Mouse (Mus musculus): ENCODE data around the gene Zbtb46. TPM values are rescaled to one million over a fixed set of nuclear protein-coding genes. Genes with fewer than 3 reads are reported as not detected.

Zbtb46 gene
- polyA plus RNA-seq, 1 experiment: 4.8 TPM

DNA sequence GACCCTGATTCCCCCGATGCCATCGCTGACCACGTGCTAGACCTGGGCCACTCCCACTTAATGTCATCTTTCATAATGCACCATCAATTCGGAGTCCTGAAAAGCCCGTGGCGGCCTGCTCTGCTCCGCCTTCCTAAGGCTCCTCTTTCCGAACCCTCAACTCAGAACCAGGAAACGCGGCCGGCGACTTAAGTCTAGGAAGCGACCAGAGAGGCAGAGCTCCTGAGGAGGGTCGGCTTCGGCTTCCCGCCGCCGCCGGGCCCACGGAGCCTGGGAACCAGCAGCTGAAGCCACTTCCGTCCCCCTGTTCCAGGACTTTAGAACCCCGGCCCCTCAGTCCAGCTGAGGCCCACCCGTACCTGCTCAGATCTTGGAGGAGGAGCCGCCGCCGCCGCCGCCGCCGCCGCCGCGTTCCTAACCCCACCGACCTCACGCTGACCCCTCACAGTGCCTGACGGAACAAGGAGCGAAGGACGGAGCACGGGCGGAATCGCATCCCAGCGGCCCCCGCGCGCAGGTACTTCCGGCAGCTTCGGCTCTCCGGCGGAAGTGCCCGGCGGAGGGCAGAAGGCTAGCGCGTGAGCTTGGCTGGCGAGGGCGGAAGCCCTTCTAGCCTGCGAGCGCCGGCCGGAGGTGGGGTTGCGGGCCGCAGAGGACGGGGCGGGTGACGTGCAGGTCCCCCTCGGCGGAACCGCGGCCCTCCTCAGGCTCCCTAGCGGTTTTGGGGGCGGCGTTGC, 94.2 kb downstream of the Zbtb46 start, which contains the start of the genes Zgpat and Arfrp1:
Gene Zgpat, plus strand, starts transcription at position 69 of the 737 bp plus-strand sequence.
Gene Arfrp1, minus strand, starts transcription at position 545 of the 737 bp plus-strand sequence.
- WGBS: 1% methylated on average over 71 of the region's 71 CpGs
- Histone ChIP-seq H3K27me3 (ENCODE audit: control insufficient read depth, insufficient read depth, low read length) (no peaks in the 10 kb centered on the region), H3K27ac (ENCODE audit: control insufficient read depth, insufficient read depth, low read length) (peak within 1 kb of the TSS; percentile 30), H3K4me3 (ENCODE audit: control insufficient read depth, insufficient read depth, low read length) (peak within 1 kb of the TSS; percentile 84), H3K4me1 (replicated peaks; ENCODE audit: control insufficient read depth, insufficient read depth, low read length) (peaks cover 10% of the 10 kb centered on the region), H3K36me3 (ENCODE audit: control insufficient read depth, insufficient read depth, low read length) (peaks cover 14% of the 10 kb centered on the region)
- TF ChIP-seq POLR2A (IDR thresholded peaks at IDR 0.05; ENCODE audit: control insufficient read depth, extremely low read depth, insufficient read depth, low read length, poor library complexity) (peak; percentile 61; the same call in 1 of the 2 replicates), CTCF (IDR thresholded peaks at IDR 0.05; ENCODE audit: borderline replicate concordance, control insufficient read depth, extremely low read depth, insufficient read depth, low read length, poor library complexity) (peak; percentile 58; the same call in 1 of the 2 replicates)
- DNase-seq: peak; percentile 86

DNA sequence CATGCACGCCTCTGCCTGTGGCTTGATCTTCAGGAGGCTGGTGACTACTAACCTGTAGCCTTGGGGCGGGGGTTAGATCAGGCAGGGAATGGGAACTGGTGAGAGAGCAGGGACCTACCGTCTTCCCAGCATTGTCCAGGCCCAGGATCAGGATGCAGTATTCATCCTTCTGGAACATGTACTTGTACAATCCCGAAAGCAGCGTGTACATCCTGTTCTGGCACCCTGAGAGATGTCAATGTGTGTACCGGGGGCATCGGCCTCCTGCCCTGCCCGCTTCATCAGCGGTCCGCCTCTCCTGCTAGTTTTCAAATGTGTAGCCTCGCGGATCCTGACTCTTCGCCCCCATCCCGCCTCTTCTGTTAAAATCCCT, 94.8 kb downstream of the Zbtb46 start:
- Histone ChIP-seq H3K27ac (ENCODE audit: control insufficient read depth, insufficient read depth, low read length) (no peak overlapping the region), H3K36me3 (ENCODE audit: control insufficient read depth, insufficient read depth, low read length) (peaks cover 16% of the 10 kb centered on the region), H3K27me3 (ENCODE audit: control insufficient read depth, insufficient read depth, low read length) (no peaks in the 10 kb centered on the region), H3K4me3 (ENCODE audit: control insufficient read depth, insufficient read depth, low read length) (peak overlapping the region; percentile 84), H3K4me1 (replicated peaks; ENCODE audit: control insufficient read depth, insufficient read depth, low read length) (peaks cover 10% of the 10 kb centered on the region)
- no peak for DNase-seq
- TF ChIP-seq CTCF (IDR thresholded peaks at IDR 0.05; ENCODE audit: borderline replicate concordance, control insufficient read depth, extremely low read depth, insufficient read depth, low read length, poor library complexity): no peak
- TF ChIP-seq POLR2A (IDR thresholded peaks at IDR 0.05; ENCODE audit: control insufficient read depth, extremely low read depth, insufficient read depth, low read length, poor library complexity): no peak
- WGBS: 8% methylated on average over 14 of the region's 14 CpGs

DNA sequence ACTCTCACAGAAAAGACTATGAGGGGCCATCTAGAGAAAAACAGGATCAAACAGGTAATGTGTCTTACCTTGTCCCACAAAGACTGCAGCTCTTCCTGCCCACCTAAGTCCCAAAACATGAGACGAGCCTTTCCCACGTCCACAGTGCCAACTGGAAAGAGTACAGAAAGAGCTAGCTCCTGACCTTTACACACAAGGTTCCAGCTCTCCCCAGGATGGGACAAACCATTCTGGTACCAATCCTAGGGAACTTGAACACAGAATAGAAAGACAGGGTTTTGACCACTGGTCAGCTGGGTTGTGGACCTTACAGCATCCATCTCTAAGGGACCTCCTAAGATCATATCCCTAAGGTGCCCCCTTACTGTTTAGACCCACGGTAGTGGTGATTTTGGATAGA, 95.3 kb downstream of the Zbtb46 start:
- H3K27me3 ChIP-seq (ENCODE audit: control insufficient read depth, insufficient read depth, low read length): no peaks in the 10 kb centered on the region
- no peak for DNase-seq
- WGBS: 87% methylated on average over 3 of the region's 3 CpGs
- peaks cover 10% of the 10 kb centered on the region for H3K4me1 ChIP-seq (replicated peaks; ENCODE audit: control insufficient read depth, insufficient read depth, low read length)
- H3K4me3 ChIP-seq (ENCODE audit: control insufficient read depth, insufficient read depth, low read length): no peak overlapping the region
- peaks cover 21% of the 10 kb centered on the region for H3K36me3 ChIP-seq (ENCODE audit: control insufficient read depth, insufficient read depth, low read length)
- TF ChIP-seq POLR2A (IDR thresholded peaks at IDR 0.05; ENCODE audit: control insufficient read depth, extremely low read depth, insufficient read depth, low read length, poor library complexity) (no peak), CTCF (IDR thresholded peaks at IDR 0.05; ENCODE audit: borderline replicate concordance, control insufficient read depth, extremely low read depth, insufficient read depth, low read length, poor library complexity) (no peak)
- H3K27ac ChIP-seq (ENCODE audit: control insufficient read depth, insufficient read depth, low read length): no peak overlapping the region

DNA sequence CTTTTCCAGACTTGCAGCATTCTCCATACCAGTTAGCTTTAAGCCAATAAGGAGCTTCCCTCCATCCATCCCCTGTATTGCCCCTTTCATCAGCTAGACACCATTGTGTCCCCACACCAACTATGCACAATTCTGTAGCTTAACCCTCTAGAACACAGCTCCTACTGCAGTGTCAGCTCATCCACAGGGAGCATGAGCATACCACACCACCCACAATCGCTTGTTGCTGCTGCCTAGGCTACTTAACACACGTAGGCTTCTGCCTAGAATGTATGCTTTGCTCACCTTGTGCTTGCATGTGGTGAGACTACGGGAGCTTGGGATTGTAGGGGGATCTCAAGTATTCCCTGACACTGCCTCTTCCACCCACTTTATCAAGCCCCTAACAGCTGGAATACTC, 102.4 kb downstream of the Zbtb46 start:
- peaks cover 48% of the 10 kb centered on the region for H3K36me3 ChIP-seq (ENCODE audit: control insufficient read depth, insufficient read depth, low read length)
- no peak overlapping the region for H3K4me3 ChIP-seq (ENCODE audit: control insufficient read depth, insufficient read depth, low read length)
- H3K27ac ChIP-seq (ENCODE audit: control insufficient read depth, insufficient read depth, low read length): no peak overlapping the region
- H3K27me3 ChIP-seq (ENCODE audit: control insufficient read depth, insufficient read depth, low read length): no peaks in the 10 kb centered on the region
- WGBS: 97% methylated on average over 3 of the region's 3 CpGs
- DNase-seq: no peak
- no peak for TF ChIP-seq CTCF (IDR thresholded peaks at IDR 0.05; ENCODE audit: borderline replicate concordance, control insufficient read depth, extremely low read depth, insufficient read depth, low read length, poor library complexity)
- no peak for TF ChIP-seq POLR2A (IDR thresholded peaks at IDR 0.05; ENCODE audit: control insufficient read depth, extremely low read depth, insufficient read depth, low read length, poor library complexity)
- no peaks in the 10 kb centered on the region for H3K4me1 ChIP-seq (replicated peaks; ENCODE audit: control insufficient read depth, insufficient read depth, low read length)

DNA sequence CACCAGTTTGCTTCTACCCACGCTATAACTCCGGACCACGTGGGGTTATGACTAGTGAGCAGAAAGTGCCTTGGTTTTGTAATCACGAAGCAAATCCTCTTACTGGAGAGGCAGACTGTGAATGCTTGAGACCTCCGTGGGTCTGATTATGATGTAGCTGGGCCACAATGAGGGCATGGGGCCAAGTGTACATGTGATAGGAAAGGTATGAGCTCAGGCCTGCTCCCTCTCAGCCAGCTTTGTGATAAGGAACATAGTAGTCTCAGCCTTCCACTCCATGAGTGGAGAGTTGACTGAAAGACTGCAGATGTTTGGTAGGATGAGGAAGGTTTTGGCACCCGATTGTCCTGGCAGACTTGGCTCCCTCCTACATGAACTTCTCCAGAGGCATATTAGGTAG, 116.5 kb downstream of the Zbtb46 start:
- no peak for DNase-seq
- Histone ChIP-seq H3K4me3 (ENCODE audit: control insufficient read depth, insufficient read depth, low read length) (no peak overlapping the region), H3K4me1 (replicated peaks; ENCODE audit: control insufficient read depth, insufficient read depth, low read length) (no peaks in the 10 kb centered on the region), H3K27me3 (ENCODE audit: control insufficient read depth, insufficient read depth, low read length) (no peaks in the 10 kb centered on the region), H3K36me3 (ENCODE audit: control insufficient read depth, insufficient read depth, low read length) (peaks cover 33% of the 10 kb centered on the region), H3K27ac (ENCODE audit: control insufficient read depth, insufficient read depth, low read length) (no peak overlapping the region)
- TF ChIP-seq POLR2A (IDR thresholded peaks at IDR 0.05; ENCODE audit: control insufficient read depth, extremely low read depth, insufficient read depth, low read length, poor library complexity) (no peak), CTCF (IDR thresholded peaks at IDR 0.05; ENCODE audit: borderline replicate concordance, control insufficient read depth, extremely low read depth, insufficient read depth, low read length, poor library complexity) (no peak)
- WGBS: 97% methylated on average over 6 of the region's 6 CpGs

DNA sequence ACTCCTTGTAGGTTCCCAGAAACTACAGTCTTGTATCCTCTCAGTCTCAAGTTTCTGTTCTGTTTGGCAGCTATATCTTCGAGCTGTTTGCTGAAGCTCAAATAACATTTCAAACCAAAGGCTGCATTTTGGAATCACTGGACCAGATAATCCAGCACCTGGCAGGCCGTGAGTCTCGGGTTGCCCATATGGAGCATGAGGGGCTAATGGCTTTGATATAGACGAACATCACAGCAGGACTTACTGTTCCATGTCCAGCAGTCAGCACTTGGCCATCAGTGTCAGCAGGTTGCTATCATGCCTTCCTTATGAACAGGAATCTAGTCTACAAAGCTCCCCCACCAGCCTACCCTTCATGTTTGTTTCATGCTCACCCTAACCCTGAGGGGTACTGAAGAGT, 118.8 kb downstream of the Zbtb46 start:
- no peak overlapping the region for H3K27ac ChIP-seq (ENCODE audit: control insufficient read depth, insufficient read depth, low read length)
- DNase-seq: no peak
- peaks cover 34% of the 10 kb centered on the region for H3K36me3 ChIP-seq (ENCODE audit: control insufficient read depth, insufficient read depth, low read length)
- H3K4me3 ChIP-seq (ENCODE audit: control insufficient read depth, insufficient read depth, low read length): no peak overlapping the region
- 97% methylated on average over 4 of the region's 4 CpGs for WGBS
- TF ChIP-seq CTCF (IDR thresholded peaks at IDR 0.05; ENCODE audit: borderline replicate concordance, control insufficient read depth, extremely low read depth, insufficient read depth, low read length, poor library complexity) (no peak), POLR2A (IDR thresholded peaks at IDR 0.05; ENCODE audit: control insufficient read depth, extremely low read depth, insufficient read depth, low read length, poor library complexity) (no peak)
- H3K4me1 ChIP-seq (replicated peaks; ENCODE audit: control insufficient read depth, insufficient read depth, low read length): no peaks in the 10 kb centered on the region
- H3K27me3 ChIP-seq (ENCODE audit: control insufficient read depth, insufficient read depth, low read length): no peaks in the 10 kb centered on the region

Other genes starting within 250 kb of the Zbtb46 start
- gene Srms, start 246.2 kb downstream of the Zbtb46 start, polyA plus RNA-seq (2012; rRNA removed): 0.71 and 0.86 TPM in 2 replicates
- 0.85 and 0.88 TPM in 2 replicates for gene Fndc11, start 239.4 kb downstream of the Zbtb46 start, polyA plus RNA-seq (2012; rRNA removed)
- gene Helz2, start 217.4 kb downstream of the Zbtb46 start, polyA plus RNA-seq (2012; rRNA removed): 106 and 116 TPM in 2 replicates
- 60.8 and 62.4 TPM in 2 replicates for gene Gmeb2, start 171.4 kb downstream of the Zbtb46 start, polyA plus RNA-seq (2012; rRNA removed)
- 0.15 TPM in 1 of 2 replicates, not detected in the other for gene Stmn3, start 144.9 kb downstream of the Zbtb46 start, polyA plus RNA-seq (2012; rRNA removed)
- 110 and 119 TPM in 2 replicates for gene Rtel1, start 139.7 kb downstream of the Zbtb46 start, polyA plus RNA-seq (2012; rRNA removed)
- gene Zgpat, start 94.5 kb downstream of the Zbtb46 start, polyA plus RNA-seq (2012; rRNA removed): 87.6 and 91.9 TPM in 2 replicates
- 60.9 and 69.6 TPM in 2 replicates for gene Arfrp1, start 94.0 kb downstream of the Zbtb46 start, polyA plus RNA-seq (2012; rRNA removed)
- 263 and 268 TPM in 2 replicates for gene Lime1, start 79.3 kb downstream of the Zbtb46 start, polyA plus RNA-seq (2012; rRNA removed)
- gene Abhd16b, start 33.8 kb upstream of the Zbtb46 start, polyA plus RNA-seq (2012; rRNA removed): 0.13 and 0.16 TPM in 2 replicates
- 54.2 and 54.7 TPM in 2 replicates for gene Tpd52l2, start 37.7 kb upstream of the Zbtb46 start, polyA plus RNA-seq (2012; rRNA removed)
- 140 and 146 TPM in 2 replicates for gene Dnajc5, start 61.1 kb upstream of the Zbtb46 start, polyA plus RNA-seq (2012; rRNA removed)
- gene Uckl1, start 125.5 kb upstream of the Zbtb46 start, polyA plus RNA-seq (2012; rRNA removed): 266 and 327 TPM in 2 replicates
- gene Prpf6, start 132.4 kb upstream of the Zbtb46 start, polyA plus RNA-seq (2012; rRNA removed): 22.2 and 22.5 TPM in 2 replicates
- gene Zfp512b, start 133.4 kb upstream of the Zbtb46 start, polyA plus RNA-seq (2012; rRNA removed): 87.6 and 89.1 TPM in 2 replicates
- 26.5 and 29.0 TPM in 2 replicates for gene Samd10, start 139.8 kb upstream of the Zbtb46 start, polyA plus RNA-seq (2012; rRNA removed)
- gene Gm29797, start 197.6 kb upstream of the Zbtb46 start, polyA plus RNA-seq (2012; rRNA removed): 0.57 and 1.0 TPM in 2 replicates
- 21.7 and 21.8 TPM in 2 replicates for gene Sox18, start 212.2 kb upstream of the Zbtb46 start, polyA plus RNA-seq (2012; rRNA removed)
- 9.0 and 13.8 TPM in 2 replicates for gene Tcea2, start 220.9 kb upstream of the Zbtb46 start, polyA plus RNA-seq (2012; rRNA removed)
- gene Rgs19, start 234.6 kb upstream of the Zbtb46 start, polyA plus RNA-seq (2012; rRNA removed): 255 and 260 TPM in 2 replicates
- gene Lkaaear1, start 239.0 kb upstream of the Zbtb46 start, polyA plus RNA-seq (2012; rRNA removed): not detected in 2 replicates

Data from thymus, adult 2 months (tissue).